Mouse (Mus musculus): ENCODE results near the gene Islr.

Gene Islr

DNA sequence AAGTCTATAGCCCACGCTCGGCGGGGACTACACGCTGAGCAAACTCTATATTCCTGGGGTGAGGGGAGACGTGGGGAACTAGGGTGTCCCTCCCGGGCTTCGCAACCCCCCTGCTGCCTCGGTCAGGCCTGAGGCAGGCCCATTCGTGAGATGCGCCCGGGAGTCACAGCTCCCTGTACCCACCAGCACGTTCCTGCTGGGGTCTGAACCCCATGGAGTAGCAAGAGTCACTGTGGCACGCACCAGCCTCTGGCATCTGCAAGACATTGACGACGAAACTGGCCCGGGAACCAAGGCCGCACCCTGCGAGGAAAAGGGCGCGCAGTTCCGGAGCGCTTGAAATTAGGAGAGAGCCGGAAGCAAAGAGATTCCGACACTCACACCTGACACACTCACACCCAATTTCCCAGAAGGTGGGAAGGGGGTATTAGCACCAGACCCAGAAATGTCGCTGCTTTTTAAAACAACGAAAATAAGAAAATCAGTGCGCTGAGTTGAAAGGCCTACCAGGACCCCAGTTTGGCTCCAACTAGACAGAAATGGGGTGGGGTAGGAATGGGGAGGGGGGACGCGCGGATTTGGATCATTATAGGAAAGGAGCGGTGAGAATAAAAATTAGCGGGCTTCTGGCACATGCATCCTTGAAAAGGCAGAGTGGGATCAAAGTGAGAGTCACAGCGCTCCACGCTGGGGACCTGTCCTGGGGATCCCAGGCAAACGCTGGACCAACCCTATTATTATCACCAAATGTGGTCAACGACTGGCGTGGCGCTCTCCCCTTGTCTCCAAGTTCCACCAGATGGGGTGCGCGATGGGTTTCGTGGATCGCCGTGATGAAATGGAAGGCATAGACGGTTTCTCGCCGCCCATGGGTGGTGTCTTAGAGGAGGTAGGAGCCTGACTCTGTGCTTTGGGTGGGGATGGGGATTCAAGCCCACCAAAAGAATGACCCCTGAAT, 7.2 kb downstream of the Islr start:
- no peak for DNase-seq (ENCODE audit: low read depth)

DNA sequence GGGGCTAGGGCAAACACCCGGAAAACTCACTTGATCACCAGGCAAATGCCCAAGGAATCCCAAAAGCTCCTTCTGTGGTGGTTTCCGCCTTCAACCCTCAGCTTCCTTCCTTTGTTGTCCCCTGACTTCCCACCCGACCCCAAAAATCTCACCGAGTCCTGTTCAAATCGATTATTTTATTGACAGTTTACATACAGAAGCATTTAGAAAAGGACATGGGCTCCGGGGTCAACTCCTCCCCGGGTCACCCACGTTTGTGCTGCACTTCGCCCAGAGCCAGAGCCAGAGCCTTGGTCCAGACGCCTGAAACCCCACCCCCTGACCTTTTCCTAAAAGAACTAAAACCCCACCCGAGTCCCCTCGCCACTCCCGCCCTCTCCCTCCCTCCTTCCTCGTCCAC, 8.0 kb downstream of the Islr start:
- no peak for DNase-seq (ENCODE audit: low read depth)

DNA sequence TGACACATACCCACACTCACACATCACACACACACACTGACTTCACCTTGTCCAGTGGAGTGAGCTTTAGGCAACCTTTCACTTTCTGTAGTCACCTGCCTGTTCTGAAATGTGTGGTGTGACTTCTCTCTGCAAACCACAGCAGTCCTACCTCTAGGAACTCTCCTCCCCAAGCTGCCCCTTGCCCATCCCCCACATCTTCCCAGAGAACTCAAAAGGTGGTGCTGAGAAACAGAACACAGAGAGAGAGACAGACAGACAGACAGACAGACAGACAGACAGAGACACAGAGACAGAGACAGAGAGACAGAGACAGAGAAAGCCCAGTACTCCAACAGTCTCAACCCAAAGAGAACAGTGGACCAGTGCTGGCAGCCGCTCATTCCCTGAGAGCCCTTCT, 8.4 kb downstream of the Islr start:
- DNase-seq (ENCODE audit: low read depth), result no peak

DNA sequence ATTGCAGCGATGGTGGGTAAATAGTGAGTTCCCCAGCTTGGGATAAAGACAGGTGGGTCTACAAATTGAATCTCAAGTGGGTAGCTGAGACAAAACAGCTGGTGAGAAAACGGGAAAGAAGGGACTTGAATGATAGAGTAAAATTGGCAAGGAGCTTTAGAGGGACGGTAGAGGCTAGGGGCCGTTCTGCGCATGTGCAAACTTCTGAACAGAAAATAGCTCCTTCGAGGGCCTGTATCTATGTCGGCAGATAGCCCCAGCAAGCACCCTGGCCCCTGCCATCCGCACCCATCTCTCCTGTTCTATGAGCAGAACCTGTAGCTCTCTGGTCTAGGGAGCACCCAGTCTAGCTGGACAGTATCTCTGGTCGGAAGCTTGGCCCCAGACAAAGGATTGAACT, 9.9 kb downstream of the Islr start:
- DNase-seq (ENCODE audit: low read depth), result no peak

DNA sequence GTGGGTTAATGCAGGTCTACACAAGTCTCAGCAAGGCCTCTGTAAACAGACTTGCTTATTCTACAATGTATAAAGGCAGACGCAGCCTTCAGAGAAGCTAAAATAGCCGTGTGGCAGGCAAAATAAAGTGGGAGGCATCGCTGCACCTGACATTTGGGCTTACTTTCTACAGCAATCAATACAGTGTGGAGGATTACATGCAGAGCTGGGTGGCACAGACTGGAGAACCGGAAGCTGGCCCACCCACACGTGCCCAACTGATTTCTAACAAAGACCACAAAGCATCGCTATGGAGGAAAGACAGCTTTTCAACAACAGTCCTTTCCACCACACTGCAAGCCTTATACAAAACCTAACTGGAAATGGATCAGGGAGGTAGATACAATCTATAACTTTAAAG, 19.6 kb downstream of the Islr start:
- no peak for DNase-seq (ENCODE audit: low read depth)

DNA sequence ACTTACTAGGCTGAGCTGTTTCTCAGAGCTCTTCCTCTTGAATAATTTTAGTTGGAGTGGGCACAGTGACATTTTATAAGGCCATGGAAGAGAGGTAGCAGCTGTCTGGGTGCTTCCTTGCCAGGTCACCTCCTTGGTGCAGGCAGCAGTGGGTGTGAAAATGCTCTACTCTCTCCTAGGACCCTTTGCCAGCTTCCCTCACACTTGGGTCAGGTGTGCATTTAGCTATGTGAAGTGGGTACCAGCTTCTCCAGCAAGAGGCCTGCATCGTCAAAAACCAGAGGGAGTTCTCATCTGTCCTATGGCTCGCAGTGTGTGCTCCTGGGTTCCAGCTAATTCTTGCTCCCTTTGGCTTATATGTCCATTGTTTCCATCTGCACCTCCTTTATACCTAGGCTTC, 24.7 kb downstream of the Islr start:
- DNase-seq (ENCODE audit: low read depth), result no peak

DNA sequence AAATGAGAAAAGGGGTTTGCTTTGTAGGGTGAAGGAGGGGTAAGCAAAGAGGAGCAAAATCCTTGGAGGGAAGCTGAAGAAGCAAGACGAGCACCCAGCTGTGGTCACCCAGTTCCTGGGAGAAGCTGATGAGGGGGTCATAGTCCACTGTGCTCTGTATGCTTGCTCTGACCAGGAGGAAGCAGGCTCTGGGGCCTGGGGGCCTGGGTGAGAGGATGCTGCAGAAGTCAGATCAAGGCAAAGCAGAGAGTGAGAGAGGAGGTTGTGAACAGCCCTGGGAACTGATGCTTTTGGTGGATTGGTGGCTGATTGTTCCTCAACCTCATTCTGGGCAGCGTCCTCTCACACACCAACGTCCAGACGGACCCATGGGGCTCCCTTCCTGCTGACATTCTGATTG, 26.9 kb downstream of the Islr start:
- no peak for DNase-seq (ENCODE audit: low read depth)

DNA sequence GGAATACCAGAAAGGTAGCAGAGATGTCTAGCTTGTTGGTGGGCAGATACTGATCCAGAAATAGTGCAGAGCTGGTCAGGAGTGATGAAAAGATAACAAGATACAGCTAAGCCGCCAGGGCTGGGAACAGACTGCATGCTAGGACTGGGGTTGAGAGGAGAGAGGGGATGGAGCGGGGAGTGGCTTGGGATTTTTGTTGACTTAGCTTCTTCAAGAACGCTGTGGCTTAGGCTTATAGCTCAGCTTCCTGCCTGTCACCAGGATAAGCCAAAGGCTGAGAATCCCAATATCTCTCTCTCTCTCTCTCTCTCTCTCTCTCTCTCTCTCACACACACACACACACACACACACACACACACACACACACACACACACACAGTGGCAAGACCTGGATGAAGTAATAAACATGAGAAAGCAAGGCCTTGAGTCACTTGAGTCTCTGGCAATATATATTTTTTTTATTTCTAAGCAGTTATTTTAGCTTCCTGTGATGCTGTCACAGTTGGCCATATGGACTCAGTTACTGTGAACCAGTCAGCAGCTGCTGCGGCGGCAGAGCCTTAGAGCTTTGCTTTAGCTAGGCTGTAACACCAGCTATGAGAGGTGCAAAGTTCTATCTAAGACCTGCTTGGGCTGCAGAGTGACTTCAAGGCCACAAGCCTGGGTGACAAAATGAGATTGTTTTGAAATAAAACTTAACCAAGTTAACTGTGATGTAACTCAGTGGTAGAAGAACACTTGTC, 28.2 kb downstream of the Islr start:
- no peak for DNase-seq (ENCODE audit: low read depth)

DNA sequence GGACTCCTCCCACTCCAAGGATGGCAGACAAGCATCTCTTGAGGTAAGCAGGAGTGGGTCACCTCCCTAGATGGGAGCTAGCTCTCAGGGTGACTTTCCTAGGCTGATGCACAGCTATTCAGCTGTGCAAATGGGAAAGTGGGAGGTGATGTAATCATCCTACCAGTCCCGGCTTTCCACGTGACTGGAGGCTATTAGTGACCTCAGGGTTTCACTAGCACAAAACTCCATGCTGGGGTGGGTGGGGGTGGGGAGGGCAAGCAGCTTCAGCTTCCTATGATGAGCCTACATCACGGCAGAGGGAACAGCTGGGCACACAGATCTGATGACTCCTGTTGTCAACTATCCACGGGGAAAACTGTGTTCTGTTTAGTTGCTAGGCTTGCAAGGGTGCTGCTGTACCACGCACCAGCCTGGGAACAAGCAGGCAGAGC, 29.3 kb downstream of the Islr start:
- no peak for DNase-seq (ENCODE audit: low read depth)

DNA sequence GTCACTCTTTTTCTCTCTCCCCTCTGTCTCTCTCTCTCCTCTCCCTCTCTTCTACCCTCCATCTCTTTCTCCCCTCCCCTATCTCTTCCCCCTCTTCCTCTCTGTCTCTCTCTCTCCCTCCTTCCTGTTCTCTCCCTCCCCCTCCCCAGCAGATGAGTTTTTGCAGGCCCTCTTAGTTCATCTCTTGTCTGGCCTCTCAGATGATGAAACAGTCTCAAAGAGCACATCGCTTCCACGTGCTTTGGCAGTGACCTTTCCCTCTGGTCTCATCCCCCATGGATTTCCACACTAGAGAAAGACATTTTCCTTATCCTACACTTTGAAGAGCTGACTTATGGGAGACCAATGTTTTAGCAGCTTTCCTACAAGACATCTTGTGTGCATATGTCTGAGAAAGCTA, 31.2 kb downstream of the Islr start:
- no peak for DNase-seq (ENCODE audit: low read depth)

DNA sequence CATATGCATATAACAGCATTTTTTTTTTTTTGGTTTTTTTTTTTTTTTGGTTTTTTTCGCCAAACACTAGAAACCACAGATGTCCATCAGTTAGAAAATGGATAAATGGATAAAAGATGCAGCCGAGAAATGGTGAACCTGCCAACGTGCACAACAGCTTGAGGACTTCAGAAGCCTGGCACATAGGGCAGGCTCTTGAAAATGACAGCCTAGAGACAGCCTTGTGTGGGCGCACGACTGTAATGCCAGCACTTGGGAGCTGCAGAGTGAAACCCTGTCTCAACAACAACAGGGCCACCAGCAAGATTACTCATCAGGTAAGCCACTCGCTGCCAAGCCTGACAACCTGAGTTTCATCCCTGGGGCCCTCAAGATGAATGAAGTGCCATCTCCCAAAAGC, 34.7 kb downstream of the Islr start:
- DNase-seq (ENCODE audit: low read depth), result no peak

DNA sequence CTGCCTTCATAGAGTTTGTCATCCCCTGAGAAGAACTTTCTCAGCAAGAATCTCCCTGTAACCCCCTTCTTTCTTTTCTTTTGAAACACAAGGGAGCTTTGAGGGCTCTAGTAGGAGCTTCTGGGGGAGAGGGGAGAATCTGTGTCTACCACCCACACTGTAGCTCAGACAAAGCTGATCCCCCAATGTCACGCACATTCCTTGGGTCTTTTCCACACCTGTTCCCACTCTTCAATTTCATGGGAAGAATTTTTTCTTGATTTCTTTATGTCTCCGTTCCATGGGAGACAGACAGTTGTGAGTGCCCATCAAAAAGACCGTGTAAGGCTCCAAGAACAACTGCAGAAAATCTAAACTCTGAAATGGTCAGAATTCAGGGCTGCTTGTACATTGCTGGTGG, 35.2 kb downstream of the Islr start:
- no peak for DNase-seq (ENCODE audit: low read depth)

DNA sequence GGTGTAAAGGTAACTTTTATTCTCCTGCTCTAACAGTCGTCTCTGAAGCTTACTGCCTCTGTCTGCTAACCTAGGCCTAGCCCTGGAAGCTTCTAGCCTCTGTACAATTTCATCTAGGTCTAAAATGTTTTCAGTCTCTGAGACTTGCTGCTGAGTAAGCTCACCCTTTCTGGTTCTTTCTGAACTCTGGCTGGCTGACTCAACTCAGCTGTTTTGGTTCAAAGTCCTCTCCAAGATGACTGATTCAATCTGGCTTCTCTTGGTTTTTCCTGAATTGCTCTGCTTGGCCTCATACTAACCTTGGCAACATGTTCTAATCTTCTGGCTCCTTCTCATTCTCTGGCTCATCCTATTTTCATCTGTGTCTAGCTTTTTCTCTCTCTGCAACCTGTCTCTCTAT, 38.3 kb downstream of the Islr start:
- DNase-seq (ENCODE audit: low read depth), result no peak

DNA sequence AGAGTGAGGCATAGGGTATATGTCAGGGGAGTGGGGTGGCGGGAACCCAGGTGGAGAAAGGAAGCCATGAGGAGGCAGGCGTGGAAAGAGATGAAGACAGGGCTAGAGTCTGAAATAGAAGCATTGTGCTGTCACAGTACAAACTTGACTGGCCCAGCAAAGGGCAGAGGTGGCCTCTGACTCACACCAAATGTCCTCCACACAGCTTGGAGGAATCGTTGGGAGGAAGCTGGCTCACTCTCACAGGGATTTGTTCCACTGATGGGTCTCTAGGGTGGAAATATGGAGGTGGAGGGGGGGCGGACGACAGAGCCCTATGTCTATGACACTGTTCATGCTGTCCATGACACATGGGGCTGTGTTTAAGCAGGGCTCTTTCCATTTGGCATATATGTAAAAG, 41.0 kb downstream of the Islr start:
- no peak for DNase-seq (ENCODE audit: low read depth)

DNA sequence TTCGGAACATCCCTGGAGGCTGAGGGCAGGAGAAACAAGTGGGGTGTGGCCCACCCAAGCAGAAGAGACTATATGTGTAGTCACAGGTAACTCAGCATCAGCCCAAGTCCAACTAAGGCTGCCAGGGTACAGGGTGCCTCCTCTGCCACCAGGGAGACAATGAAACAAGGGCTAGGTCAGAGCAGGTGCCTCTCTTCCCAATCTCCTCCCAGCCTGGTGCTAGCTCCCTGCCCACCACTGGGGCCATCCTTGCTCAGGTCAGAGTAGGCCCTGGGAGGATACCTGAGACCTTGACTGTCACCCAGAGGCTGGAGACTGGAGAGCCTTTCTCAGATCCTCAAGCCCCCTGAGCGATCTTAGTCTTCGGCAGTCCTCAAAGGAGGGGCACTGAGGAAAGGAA, 41.9 kb downstream of the Islr start:
- DNase-seq (ENCODE audit: low read depth), result no peak

DNA sequence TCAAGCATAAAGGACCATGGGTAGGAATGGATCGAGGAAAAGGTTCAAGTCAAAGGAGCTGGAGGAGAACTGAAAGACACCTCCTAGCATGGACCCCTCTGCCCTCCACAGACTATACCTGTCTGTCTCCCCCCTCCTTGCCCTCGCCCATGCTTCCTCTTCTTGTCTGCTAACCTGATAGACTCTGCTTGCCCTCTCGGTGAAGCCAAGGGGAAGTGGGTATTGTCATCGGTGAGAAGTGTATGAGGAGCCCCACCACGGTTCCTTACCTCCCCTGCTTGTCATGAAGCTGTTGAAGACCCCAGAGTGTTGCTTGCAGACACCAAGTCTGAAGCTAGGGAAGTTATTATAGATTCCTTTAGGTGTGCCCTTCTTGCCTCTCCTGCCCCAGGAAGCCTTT, 43.8 kb downstream of the Islr start:
- no peak for DNase-seq (ENCODE audit: low read depth)

DNA sequence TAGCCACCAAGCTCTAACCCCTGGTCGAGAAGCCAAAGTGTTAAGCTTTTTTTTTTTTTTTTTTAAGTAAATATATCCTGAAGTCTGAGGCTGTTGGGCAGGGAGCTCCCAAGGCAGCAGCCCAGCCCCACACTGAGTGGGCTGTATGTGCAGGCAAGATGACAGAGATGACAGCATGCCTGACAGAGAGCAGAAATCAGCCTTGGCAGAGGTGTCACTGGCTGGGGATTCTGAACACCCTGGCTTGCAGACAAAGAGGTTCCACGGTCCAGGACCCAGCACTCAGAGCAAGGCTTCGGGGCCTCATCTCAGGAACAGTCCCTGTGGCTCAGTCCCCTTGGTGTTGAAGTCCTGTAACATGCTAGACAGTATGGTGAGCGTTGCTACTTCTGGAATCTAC, 44.3 kb downstream of the Islr start:
- DNase-seq (ENCODE audit: low read depth), result no peak

DNA sequence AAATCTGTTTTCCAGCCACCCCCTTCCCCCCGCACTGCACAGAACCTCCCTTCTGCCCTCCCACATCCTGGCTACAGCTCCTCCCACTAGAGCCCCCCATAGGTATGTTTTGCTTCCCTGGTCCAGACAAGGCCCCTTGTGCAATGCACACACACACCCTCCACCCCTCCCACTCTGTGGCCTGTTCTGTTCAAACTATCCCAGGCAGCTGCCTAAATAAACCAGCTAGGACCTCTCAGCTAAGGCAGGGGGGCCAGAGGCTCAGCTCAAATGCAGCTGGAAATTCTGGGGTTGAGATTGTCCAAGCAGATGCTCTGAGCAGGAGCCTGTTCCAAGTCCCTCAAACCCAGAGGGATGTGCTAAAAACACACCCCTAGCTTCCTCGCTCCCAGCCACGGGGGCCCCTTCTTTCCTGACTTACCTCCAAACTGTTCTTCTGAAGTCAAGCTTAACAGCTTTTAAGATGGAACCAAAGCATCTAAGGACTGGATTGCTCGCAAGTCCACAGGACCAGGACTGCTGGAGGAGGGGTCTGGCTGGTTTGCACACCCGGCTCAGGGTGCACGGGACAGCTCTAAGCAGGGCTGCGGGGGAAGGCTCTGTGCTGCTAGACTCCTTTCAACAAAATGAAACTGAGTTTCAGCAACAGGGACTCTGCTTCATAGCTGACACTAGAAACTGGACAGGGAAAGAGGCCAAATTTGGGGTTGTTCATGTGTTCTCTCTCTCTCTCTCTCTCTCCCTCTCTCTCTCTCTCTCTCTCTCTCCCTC, 45.4 kb downstream of the Islr start:
- DNase-seq (ENCODE audit: low read depth), result no peak

DNA sequence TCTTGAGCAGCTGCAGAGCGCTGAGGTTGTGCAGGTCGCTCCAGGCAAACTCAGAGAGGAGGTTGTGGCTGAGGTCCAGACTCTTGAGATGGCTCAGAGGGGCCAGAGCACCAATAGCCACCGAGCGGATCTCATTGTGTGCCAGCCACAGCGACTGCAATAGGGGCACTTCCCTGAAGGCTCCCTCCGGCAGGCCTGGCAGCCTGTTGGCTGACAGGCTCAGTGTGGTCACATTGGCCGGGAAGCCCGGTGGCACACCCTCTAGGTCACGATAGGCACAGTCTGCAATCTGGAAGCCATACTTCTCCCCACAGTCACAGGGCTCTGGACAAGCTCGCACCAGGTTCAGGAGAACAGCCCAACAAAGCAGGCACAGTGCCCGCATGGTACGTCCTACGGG, 46.3 kb downstream of the Islr start:
- no peak for DNase-seq (ENCODE audit: low read depth)

DNA sequence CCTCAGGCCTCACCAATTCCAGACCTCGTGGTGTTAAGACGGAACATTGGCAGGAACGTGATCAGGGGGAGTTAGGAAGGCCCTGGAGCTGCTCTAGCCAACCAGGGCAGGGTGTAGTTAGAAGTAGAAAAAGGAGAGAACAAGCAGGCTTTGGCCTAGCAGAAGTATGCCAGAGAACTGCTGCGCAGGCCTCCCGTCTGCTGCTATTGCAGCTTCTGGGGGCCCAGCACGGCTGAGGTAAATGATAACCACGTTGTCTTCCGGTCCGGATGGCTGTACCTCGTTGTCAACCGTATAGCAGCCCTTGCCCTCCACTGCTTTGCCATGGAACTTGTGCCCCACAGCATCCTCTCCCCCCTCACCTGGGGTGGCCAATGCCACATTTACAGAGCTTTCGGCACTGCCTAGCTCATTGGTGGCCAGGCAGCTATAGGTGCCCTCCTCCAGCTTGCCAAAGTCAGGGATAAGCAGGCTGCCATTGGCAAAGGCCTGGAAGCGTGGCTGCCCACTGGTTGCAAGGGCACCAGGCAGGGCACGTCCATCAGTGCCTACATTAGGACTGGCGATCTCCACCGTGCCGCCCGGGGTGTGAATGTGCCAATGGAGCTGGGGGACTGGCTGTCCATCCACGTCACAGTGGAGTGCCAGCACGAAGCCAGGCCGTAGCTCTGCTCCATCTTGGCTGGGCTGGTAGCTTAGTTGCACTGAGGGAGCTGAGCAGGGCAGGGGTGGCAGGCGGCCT, 47.1 kb downstream of the Islr start:
- no peak for DNase-seq (ENCODE audit: low read depth)

DNA sequence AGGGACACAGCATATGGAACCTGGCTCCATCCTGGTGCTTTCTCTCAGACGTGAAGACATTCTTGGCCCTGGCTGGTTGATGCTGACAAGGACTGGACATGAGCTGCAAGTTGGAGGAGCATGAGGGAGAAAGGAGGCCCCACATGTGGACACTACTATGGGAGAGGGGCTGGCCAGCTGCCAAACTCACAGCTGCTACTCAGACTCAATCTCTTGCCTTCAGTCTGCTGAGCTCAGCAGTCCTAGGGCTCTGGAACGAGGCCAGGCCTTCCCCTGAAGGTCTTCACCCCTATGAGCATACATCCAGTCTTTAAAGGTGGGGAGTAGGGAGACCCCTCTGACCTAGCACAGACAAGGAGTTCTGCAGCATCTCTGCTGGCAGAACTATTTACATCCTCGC, 48.7 kb downstream of the Islr start:
- no peak for DNase-seq (ENCODE audit: low read depth)

DNA sequence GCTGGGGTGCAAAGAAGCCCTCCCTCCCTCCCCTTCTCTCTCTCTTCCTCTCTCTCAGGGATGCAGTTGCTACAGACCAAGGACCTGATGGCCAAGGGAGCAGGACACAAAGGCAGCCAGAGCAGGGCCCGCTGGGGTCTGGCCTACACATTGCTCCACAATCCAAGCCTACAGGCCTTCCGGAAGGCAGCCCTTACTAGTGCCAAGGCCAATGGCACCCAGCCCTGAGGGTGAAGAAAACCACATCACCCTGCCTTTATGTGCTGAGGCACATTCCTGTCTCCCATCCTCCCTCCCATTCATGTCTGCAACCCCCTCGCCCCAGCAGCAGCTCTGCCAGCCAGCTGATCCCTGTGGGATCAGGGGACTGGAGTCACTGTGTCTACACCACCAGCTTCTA, 51.0 kb downstream of the Islr start:
- no peak for DNase-seq (ENCODE audit: low read depth)
